Mouse (Mus musculus): ENCODE data around the gene Megf11. TPM values are rescaled to one million over a fixed set of nuclear protein-coding genes. Genes with fewer than 3 reads are reported as not detected.
A peak's percentile ranks its signal among the peaks of the same experiment; 100 is the strongest.

Gene Megf11
- total RNA-seq, 4 experiments from 2014 or later: 9.4 to 11.4 (median 11.1) TPM

- no peak for DNase-seq (ENCODE audit: low spot score in 2 of 2)
These were observed 172.6 kb downstream of the Megf11 start for GRCm38 (mm10) chr9:64557846-64558530.

GRCm38 (mm10) chr9:64564315-64564767, 178.9 kb downstream of the Megf11 start:
- no peak for DNase-seq (ENCODE audit: low spot score in 2 of 2)

- DNase-seq (ENCODE audit: low spot score in 2 of 2): no peak
These were observed 180.5 kb downstream of the Megf11 start for GRCm38 (mm10) chr9:64565915-64566314.

- DNase-seq (ENCODE audit: low spot score in 2 of 2): no peak
These were observed 180.9 kb downstream of the Megf11 start for GRCm38 (mm10) chr9:64566376-64566775.

- DNase-seq (ENCODE audit: low spot score in 2 of 2): no peak
These were observed 182.1 kb downstream of the Megf11 start for GRCm38 (mm10) chr9:64567482-64567881.

- no peak for DNase-seq (ENCODE audit: low spot score in 2 of 2)
These were observed 183.2 kb downstream of the Megf11 start for GRCm38 (mm10) chr9:64568467-64569260.

DNA sequence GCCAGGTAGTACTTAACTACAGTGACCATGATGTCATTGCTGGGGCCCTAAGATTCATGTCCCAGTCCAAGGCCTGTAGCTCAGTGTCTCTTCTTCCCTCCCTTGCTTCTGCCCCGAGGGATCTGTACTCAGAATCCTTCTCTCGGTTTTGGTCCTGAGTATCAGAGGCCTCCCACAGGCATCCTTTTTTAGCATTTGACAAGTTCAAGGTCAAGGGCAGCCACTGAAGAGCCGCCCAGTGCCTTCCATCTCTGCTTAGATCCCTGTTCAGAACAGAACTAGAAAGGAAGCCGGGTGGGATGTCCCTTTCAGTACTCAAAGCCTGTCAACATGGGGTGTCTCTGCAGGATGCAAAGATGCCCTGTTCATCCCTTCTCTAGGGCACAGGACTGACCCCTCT, 185.0 kb downstream of the Megf11 start:
- DNase-seq (ENCODE audit: low spot score in 2 of 2): no peak

GRCm38 (mm10) chr9:64571091-64571490, 185.7 kb downstream of the Megf11 start:
- DNase-seq (ENCODE audit: low spot score in 2 of 2): no peak

DNA sequence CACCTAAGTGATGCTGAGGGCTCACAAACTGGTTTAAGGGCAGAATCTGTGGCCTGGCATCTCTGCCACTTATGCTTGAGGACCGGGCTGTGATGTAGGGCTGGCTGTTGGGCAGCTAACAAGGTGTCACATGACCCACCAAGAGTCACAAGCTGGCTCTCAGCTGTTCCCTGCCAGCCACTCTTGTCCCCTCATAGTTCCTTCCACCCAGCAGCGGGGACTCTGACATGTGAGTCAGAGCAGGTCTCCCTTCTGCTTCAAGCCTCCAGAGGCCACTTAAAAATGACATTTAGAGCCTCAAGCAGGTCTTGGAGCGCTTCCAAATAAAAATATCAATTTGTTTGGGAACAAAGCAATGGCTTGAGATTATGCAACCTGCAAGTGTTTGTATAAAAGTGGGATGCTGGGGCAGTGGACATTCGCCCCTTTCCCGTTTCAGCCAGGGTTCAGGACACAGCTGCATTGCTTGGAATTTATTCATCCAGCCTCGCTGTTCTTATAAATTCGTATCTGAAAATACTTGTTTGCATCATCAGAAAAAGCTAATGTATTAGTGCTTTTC, 187.3 kb downstream of the Megf11 start:
- no peak for DNase-seq (ENCODE audit: low spot score in 2 of 2)

DNA sequence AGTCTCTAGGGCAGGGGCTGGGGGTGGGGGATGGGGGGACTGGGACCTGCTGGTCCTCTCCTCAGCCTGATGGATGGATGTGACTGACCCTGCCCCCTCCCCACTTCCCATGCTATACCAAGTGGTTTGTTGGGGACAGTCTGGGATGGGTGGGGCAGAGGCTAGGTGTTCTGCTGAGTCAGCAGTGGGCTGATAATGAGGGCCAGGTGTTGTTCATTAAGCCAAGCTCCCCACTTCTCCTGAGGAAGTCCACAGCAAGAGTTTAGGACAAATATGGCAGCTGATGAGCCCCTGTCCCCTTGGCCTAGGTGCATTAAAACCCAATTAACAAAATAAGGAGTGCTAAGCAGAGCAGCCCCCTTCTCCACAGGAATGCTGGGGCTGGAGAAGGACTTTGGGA, 190.2 kb downstream of the Megf11 start:
- DNase-seq (ENCODE audit: low spot score in 2 of 2): no peak

DNA sequence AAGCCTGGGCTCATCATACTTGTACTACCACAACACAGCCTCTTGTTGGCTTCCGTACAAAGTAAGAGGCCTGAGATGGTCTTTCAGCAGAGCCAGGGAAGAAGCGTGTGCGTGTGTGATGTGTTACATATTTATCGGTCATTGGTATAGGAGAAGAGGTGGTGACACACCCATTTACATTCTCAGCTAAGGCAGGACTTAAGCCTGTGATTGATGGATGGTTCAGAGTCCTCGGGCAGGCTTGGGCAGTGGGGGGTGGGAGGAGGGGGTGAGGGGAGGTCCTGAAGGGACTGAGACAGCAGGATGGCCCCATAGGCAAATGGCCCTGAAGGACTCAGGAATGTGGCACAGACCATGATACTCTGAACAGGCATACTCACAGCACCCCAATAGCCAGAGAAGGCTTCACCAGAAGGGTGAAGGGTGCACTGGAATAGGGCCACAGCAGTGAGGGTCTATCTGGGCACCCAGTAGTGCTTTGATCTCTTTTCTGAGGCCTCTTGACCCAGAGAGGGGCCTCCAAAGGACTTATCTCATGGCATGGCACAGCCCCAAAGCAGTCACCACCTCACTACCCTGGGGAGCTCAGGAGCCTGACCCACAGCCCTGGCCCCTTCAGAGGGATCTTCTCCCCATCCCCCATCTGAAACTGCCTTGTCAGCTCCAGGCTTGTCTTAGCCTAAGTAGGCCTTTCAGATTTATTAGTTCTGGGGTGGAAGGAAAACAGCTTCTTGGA, 190.9 kb downstream of the Megf11 start:
- no peak for DNase-seq (ENCODE audit: low spot score in 2 of 2)

GRCm38 (mm10) chr9:64577156-64577555, 191.7 kb downstream of the Megf11 start:
- no peak for DNase-seq (ENCODE audit: low spot score in 2 of 2)

DNA sequence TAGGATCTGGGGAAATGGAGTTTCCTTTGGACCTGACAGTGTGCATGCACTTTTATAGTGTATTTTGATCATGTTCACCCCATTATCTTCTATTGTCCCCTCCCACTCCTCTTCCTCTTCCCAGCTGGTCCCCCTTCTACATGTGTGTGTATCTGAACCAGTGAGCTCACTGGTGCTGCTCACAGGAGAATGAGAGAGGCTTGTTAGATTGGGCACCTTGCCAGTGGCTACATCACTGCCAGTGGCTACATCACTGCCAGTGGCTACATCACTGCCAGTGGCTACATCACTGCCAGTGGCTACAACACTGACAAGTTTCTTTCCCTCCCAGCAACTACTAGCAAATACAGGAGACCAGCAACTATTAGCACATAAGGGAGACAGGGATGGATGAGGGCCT, 192.6 kb downstream of the Megf11 start:
- DNase-seq (ENCODE audit: low spot score in 2 of 2): no peak

- DNase-seq (ENCODE audit: low spot score in 2 of 2): no peak
These were observed 193.9 kb downstream of the Megf11 start for GRCm38 (mm10) chr9:64579306-64579705.

DNA sequence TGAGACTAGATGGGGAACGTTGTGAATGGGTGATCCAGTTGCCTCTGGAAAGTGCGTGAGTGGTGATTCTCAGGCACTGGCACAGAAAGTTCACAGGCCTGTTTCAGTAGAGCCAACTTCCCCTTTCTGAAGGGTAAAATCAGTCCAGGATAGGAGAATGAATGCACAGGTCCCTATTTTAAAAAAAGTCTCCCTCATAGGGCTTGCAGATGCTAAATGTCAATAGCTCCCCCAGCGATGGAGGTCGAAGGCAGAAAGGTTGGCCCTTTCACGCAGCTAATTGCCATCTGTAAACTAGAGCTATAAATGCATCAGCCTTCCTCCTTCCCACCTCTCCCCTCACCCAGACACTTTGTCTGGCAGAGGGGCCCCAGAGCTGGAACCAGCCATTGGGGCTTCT, 200.9 kb downstream of the Megf11 start:
- no peak for DNase-seq (ENCODE audit: low spot score in 2 of 2)

DNA sequence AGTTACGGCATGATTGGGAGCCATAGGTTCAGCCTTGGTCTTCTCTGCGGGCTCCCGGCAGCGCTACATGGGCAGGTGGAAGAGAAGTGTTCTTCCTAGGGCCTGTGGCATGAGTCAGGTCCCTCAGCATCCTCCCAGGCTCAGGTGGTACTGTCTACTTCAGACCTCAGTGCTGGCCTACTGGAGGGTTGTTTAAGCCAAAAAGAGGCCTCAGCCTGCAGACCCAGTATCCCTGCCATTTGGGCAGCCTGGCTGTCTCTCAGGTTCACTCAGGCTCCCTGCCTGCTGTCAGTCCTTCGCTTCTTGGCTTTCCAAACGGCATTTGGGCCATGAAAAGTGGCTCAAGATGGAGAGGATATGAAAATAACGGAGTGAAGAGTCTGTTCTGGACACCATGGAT, 202.6 kb downstream of the Megf11 start:
- no peak for DNase-seq (ENCODE audit: low spot score in 2 of 2)

GRCm38 (mm10) chr9:64590634-64591041, 205.2 kb downstream of the Megf11 start:
- DNase-seq (ENCODE audit: low spot score in 2 of 2): peak in 1 of 2 experiments; percentile 17

GRCm38 (mm10) chr9:64591436-64591835, 206.0 kb downstream of the Megf11 start:
- no peak for DNase-seq (ENCODE audit: low spot score in 2 of 2)

DNA sequence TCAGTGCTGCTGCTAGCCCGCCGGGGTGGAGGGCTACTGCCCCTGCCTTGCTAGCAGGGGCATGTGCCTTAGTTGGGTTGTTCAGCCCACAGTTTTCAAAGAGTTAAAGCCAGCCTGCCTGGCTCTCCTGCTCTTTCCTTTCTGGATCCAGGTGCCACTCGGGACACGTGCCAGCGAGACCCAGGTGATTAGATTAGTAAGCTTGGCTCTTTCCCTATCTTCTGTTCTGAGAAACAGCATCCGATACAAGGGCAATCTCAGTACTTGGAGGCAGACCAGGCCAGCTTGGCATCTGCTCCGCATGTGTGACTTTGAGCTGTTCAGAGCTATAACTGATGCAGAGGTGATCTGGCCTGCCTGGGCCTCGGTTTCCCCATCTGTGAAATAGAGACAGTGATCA, 209.0 kb downstream of the Megf11 start:
- no peak for DNase-seq (ENCODE audit: low spot score in 2 of 2)

- no peak for DNase-seq (ENCODE audit: low spot score in 2 of 2)
These were observed 213.0 kb downstream of the Megf11 start for GRCm38 (mm10) chr9:64598427-64598826.

GRCm38 (mm10) chr9:64600731-64601130, 215.3 kb downstream of the Megf11 start:
- no peak for DNase-seq (ENCODE audit: low spot score in 2 of 2)

DNA sequence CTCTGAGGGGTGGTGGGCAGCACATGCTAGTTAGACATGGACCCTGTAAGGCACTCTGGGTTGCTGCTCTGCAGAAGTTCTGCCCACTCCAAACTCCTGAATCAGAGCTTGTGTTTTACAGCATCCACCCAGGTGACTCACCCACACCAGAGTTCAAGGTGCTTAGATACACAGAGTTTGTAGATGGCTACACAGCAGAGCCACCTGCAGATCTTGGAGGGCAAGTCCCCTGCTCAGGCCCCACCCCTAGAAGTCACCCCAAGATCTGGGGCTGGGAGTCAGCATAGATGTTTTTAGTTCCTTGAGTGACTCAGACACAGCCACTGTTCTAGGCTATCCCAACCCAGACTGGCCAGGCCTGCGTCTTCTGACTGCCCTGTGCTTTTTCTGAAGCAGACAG, 217.5 kb downstream of the Megf11 start:
- DNase-seq (ENCODE audit: low spot score in 2 of 2): no peak
